Mouse (Mus musculus): Measurements from ENCODE around the gene Ugt1a6a. TPM values are rescaled to one million over a fixed set of nuclear protein-coding genes. Genes with fewer than 3 reads are reported as not detected.
"Not testable (repeated sequence)": the region's sequence is repeated elsewhere in the genome, so short reads cannot be mapped to it uniquely, and the experiment has no call there.

Ugt1a6a gene
- polyA plus RNA-seq, 1 experiment = not detected

- 86% methylated on average over 5 of the region's 5 CpGs for WGBS
- TF ChIP-seq POLR2A (IDR thresholded peaks at IDR 0.05; ENCODE audit: insufficient read depth, low read depth, low read length) (no peak), CTCF (IDR thresholded peaks at IDR 0.05; ENCODE audit: insufficient read depth, low read depth, low read length) (no peak)
- Histone ChIP-seq H3K4me1 (ENCODE audit: control insufficient read depth, insufficient read depth, low read length) (no peaks in the 10 kb centered on the region), H3K4me3 (ENCODE audit: insufficient read depth, low read depth, low read length) (no peak within 1 kb of the TSS), H3K27ac (ENCODE audit: insufficient read depth, low read depth, low read length) (no peak within 1 kb of the TSS)
Measured at GRCm38 (mm10) chr1:88165711-88166110, 31.1 kb downstream of the Ugt1a6a start, which contains the start of gene Ugt1a5. TSS of gene Ugt1a5 (plus strand) at chr1:88166012.

- H3K4me3 ChIP-seq (ENCODE audit: insufficient read depth, low read depth, low read length); H3K27ac ChIP-seq (ENCODE audit: insufficient read depth, low read depth, low read length); H3K4me1 ChIP-seq (ENCODE audit: control insufficient read depth, insufficient read depth, low read length): not testable (repeated sequence)
- WGBS = 83% methylated on average over 7 of the region's 7 CpGs
Measured at GRCm38 (mm10) chr1:88172190-88172589, 37.6 kb downstream of the Ugt1a6a start.

- Histone ChIP-seq H3K27ac (ENCODE audit: insufficient read depth, low read depth, low read length) (no peak overlapping the region), H3K4me3 (ENCODE audit: insufficient read depth, low read depth, low read length) (no peak overlapping the region), H3K4me1 (ENCODE audit: control insufficient read depth, insufficient read depth, low read length) (no peaks in the 10 kb centered on the region)
- TF ChIP-seq CTCF (IDR thresholded peaks at IDR 0.05; ENCODE audit: insufficient read depth, low read depth, low read length) = no peak
- no peak for TF ChIP-seq POLR2A (IDR thresholded peaks at IDR 0.05; ENCODE audit: insufficient read depth, low read depth, low read length)
- WGBS = 100% methylated on average over 1 of the region's 1 CpGs
Measured at GRCm38 (mm10) chr1:88179657-88180056, 45.0 kb downstream of the Ugt1a6a start.

- no peaks in the 10 kb centered on the region for H3K4me1 ChIP-seq (ENCODE audit: control insufficient read depth, insufficient read depth, low read length)
- no peak overlapping the region for H3K27ac ChIP-seq (ENCODE audit: insufficient read depth, low read depth, low read length)
- TF ChIP-seq POLR2A (IDR thresholded peaks at IDR 0.05; ENCODE audit: insufficient read depth, low read depth, low read length) (no peak), CTCF (IDR thresholded peaks at IDR 0.05; ENCODE audit: insufficient read depth, low read depth, low read length) (no peak)
- 91% methylated on average over 5 of the region's 5 CpGs for WGBS
- no peak overlapping the region for H3K4me3 ChIP-seq (ENCODE audit: insufficient read depth, low read depth, low read length)
Measured at GRCm38 (mm10) chr1:88186325-88186935, 51.8 kb downstream of the Ugt1a6a start.

GRCm38 (mm10) chr1:88192136-88192535, 57.5 kb downstream of the Ugt1a6a start:
- WGBS = 78% methylated on average over 3 of the region's 3 CpGs
- TF ChIP-seq CTCF (IDR thresholded peaks at IDR 0.05; ENCODE audit: insufficient read depth, low read depth, low read length) (no peak), POLR2A (IDR thresholded peaks at IDR 0.05; ENCODE audit: insufficient read depth, low read depth, low read length) (no peak)
- H3K27ac ChIP-seq (ENCODE audit: insufficient read depth, low read depth, low read length) = no peak overlapping the region
- no peak overlapping the region for H3K4me3 ChIP-seq (ENCODE audit: insufficient read depth, low read depth, low read length)
- H3K4me1 ChIP-seq (ENCODE audit: control insufficient read depth, insufficient read depth, low read length) = no peaks in the 10 kb centered on the region

GRCm38 (mm10) chr1:88195687-88196086, 61.1 kb downstream of the Ugt1a6a start:
- WGBS = 90% methylated on average over 1 of the region's 1 CpGs
- Histone ChIP-seq H3K4me3 (ENCODE audit: insufficient read depth, low read depth, low read length) (no peak overlapping the region), H3K27ac (ENCODE audit: insufficient read depth, low read depth, low read length) (no peak overlapping the region), H3K4me1 (ENCODE audit: control insufficient read depth, insufficient read depth, low read length) (no peaks in the 10 kb centered on the region)
- no peak for TF ChIP-seq CTCF (IDR thresholded peaks at IDR 0.05; ENCODE audit: insufficient read depth, low read depth, low read length)
- no peak for TF ChIP-seq POLR2A (IDR thresholded peaks at IDR 0.05; ENCODE audit: insufficient read depth, low read depth, low read length)

GRCm38 (mm10) chr1:88197443-88197842, 62.8 kb downstream of the Ugt1a6a start:
- Histone ChIP-seq H3K4me1 (ENCODE audit: control insufficient read depth, insufficient read depth, low read length) (no peaks in the 10 kb centered on the region), H3K27ac (ENCODE audit: insufficient read depth, low read depth, low read length) (no peak overlapping the region), H3K4me3 (ENCODE audit: insufficient read depth, low read depth, low read length) (no peak overlapping the region)
- TF ChIP-seq POLR2A (IDR thresholded peaks at IDR 0.05; ENCODE audit: insufficient read depth, low read depth, low read length) (no peak), CTCF (IDR thresholded peaks at IDR 0.05; ENCODE audit: insufficient read depth, low read depth, low read length) (no peak)
- 84% methylated on average over 3 of the region's 3 CpGs for WGBS

- TF ChIP-seq CTCF (IDR thresholded peaks at IDR 0.05; ENCODE audit: insufficient read depth, low read depth, low read length) (no peak), POLR2A (IDR thresholded peaks at IDR 0.05; ENCODE audit: insufficient read depth, low read depth, low read length) (no peak)
- 81% methylated on average over 2 of the region's 2 CpGs for WGBS
- Histone ChIP-seq H3K27ac (ENCODE audit: insufficient read depth, low read depth, low read length) (no peak overlapping the region), H3K4me3 (ENCODE audit: insufficient read depth, low read depth, low read length) (no peak overlapping the region), H3K4me1 (ENCODE audit: control insufficient read depth, insufficient read depth, low read length) (peaks cover under 1% of the 10 kb centered on the region; the same call in 1 of the 2 replicates)
Measured at GRCm38 (mm10) chr1:88199996-88200395, 65.4 kb downstream of the Ugt1a6a start.

- Histone ChIP-seq H3K4me3 (ENCODE audit: insufficient read depth, low read depth, low read length) (no peak within 1 kb of the TSS), H3K27ac (ENCODE audit: insufficient read depth, low read depth, low read length) (no peak within 1 kb of the TSS), H3K4me1 (ENCODE audit: control insufficient read depth, insufficient read depth, low read length) (peaks cover 5% of the 10 kb centered on the region)
- 86% methylated on average over 7 of the region's 7 CpGs for WGBS
- TF ChIP-seq CTCF (IDR thresholded peaks at IDR 0.05; ENCODE audit: insufficient read depth, low read depth, low read length) = no peak
- no peak for TF ChIP-seq POLR2A (IDR thresholded peaks at IDR 0.05; ENCODE audit: insufficient read depth, low read depth, low read length)
Measured at GRCm38 (mm10) chr1:88200456-88200855, 65.8 kb downstream of the Ugt1a6a start, which contains the start of gene Ugt1a2. TSS of gene Ugt1a2 (plus strand) at chr1:88200601.

All from olfactory bulb, adult 2 months (tissue).